Mouse (Mus musculus) neural tube, embryonic 14.5 days (tissue): ENCODE data around the gene Ptgs1. TPM values are rescaled to one million over a fixed set of nuclear protein-coding genes. Genes with fewer than 3 reads are reported as not detected.

Source experiments
- ATAC-seq: fragments of 200-750 bp; cut with Nextera tagmentation; 2 replicates; pipeline ENCODE4 v1.8.0; 2017; ENCODE audit warnings: low read depth, mild to moderate bottlenecking, moderate TSS enrichment, moderate library complexity
- H3K27ac ChIP-seq: fragments of 300-500 bp; sonication (generic); 2 replicates; pipeline ENCODE4 v1.5.1; 2014; ENCODE audit warnings: low read depth, mild to moderate bottlenecking, control low read depth, low read length, moderate library complexity, mixed read lengths
- H3K27me3 ChIP-seq: fragments of 300-500 bp; sonication (generic); 2 replicates; pipeline ENCODE4 v1.6.1; 2014; ENCODE audit warnings: low read length; ENCODE audit not compliant: control insufficient read depth, insufficient read depth
- H3K36me3 ChIP-seq: fragments of 300-500 bp; sonication (generic); 2 replicates; pipeline ENCODE4 v1.6.1; 2014; ENCODE audit warnings: low read length, mixed read lengths; ENCODE audit not compliant: control insufficient read depth, insufficient read depth
- H3K4me1 ChIP-seq: fragments of 300-500 bp; sonication (generic); 2 replicates; pipeline ENCODE4 v1.6.1; 2014; ENCODE audit warnings: low read length; ENCODE audit not compliant: control insufficient read depth, insufficient read depth
- H3K4me2 ChIP-seq: fragments of 300-500 bp; sonication (generic); 2 replicates; pipeline ENCODE4 v1.6.1; 2014; ENCODE audit warnings: mild to moderate bottlenecking, low read depth, low read length, control low read depth
- H3K4me3 ChIP-seq: fragments of 300-500 bp; sonication (generic); 2 replicates; pipeline ENCODE4 v1.5.1; 2014; ENCODE audit warnings: low read depth, low read length, control low read depth, mixed read lengths
- H3K9ac ChIP-seq: fragments of 300-500 bp; sonication (generic); replicated peaks from 2 replicates; pipeline ENCODE4 v1.6.1; 2014; ENCODE audit warnings: low read depth, mild to moderate bottlenecking, control low read depth, low read length, mixed read lengths
- H3K9me3 ChIP-seq: fragments of 300-500 bp; sonication (generic); 2 replicates; pipeline ENCODE4 v1.6.1; 2016; ENCODE audit warnings: low read length; ENCODE audit not compliant: control insufficient read depth
- WGBS: fragments of 180-500 bp; shearing (Covaris S2); extraction: QIAGEN DNeasy Blood & Tissue Kit; methylation state at CpG from one replicate; pipeline ENCODE4 v1.1.7; 2014; 5-methylcytosine and 5-hydroxymethylcytosine counted together
- polyA plus RNA-seq: library from polyadenylated mRNA; unstranded; fragments of >200 nt; fragmentation: Nextera tagmentation; extraction: Ambion mirVana; gene quantifications from 2 replicates; pipeline ENCODE4 v1.2.1, GENCODE M21; 2014

The Ptgs1 gene
- polyA plus RNA-seq, 1 experiment from 2014 or later: 2.7 TPM

GRCm38 (mm10) chr2:36236889-36237288 is 6.7 kb downstream of the Ptgs1 start:
- H3K9me3 ChIP-seq: no peaks in the 10 kb centered on the region
- no peak overlapping the region for H3K27ac ChIP-seq
- no peaks in the 10 kb centered on the region for H3K36me3 ChIP-seq
- 88% methylated on average over 5 of the region's 5 CpGs for WGBS
- no peaks in the 10 kb centered on the region for H3K4me1 ChIP-seq
- no peak overlapping the region for H3K4me3 ChIP-seq
- no peak overlapping the region for H3K9ac ChIP-seq
- no peak for ATAC-seq
- H3K4me2 ChIP-seq: no peak overlapping the region
- no peaks in the 10 kb centered on the region for H3K27me3 ChIP-seq

DNA sequence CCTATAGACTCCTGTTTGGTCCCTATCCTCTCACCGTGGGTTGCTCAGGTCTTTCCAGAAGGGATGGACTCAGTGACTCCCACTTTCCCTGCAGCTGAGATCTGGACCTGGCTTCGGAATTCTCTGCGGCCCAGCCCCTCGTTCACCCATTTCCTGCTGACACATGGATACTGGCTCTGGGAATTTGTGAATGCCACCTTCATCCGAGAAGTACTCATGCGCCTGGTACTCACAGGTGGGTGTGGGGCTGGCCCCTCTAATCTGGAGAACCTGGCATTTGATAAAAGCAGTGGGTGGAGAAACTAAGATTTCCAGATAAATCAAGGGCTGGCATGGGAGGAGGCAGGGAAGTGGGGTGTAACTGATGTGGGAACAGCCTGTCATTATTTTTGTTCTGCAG is 7.3 kb downstream of the Ptgs1 start:
- Histone ChIP-seq H3K4me1 (no peaks in the 10 kb centered on the region), H3K27ac (no peak overlapping the region), H3K4me2 (no peak overlapping the region), H3K9me3 (no peaks in the 10 kb centered on the region), H3K36me3 (no peaks in the 10 kb centered on the region), H3K4me3 (no peak overlapping the region), H3K9ac (no peak overlapping the region), H3K27me3 (no peaks in the 10 kb centered on the region)
- 89% methylated on average over 6 of the region's 6 CpGs for WGBS
- ATAC-seq: no peak

GRCm38 (mm10) chr2:36238467-36238866 is 8.2 kb downstream of the Ptgs1 start:
- no peak overlapping the region for H3K27ac ChIP-seq
- H3K9me3 ChIP-seq: no peaks in the 10 kb centered on the region
- no peaks in the 10 kb centered on the region for H3K27me3 ChIP-seq
- no peaks in the 10 kb centered on the region for H3K36me3 ChIP-seq
- no peak overlapping the region for H3K4me2 ChIP-seq
- 73% methylated on average over 3 of the region's 3 CpGs for WGBS
- ATAC-seq: no peak
- H3K4me1 ChIP-seq: no peaks in the 10 kb centered on the region
- no peak overlapping the region for H3K4me3 ChIP-seq
- no peak overlapping the region for H3K9ac ChIP-seq

GRCm38 (mm10) chr2:36238951-36239350 is 8.7 kb downstream of the Ptgs1 start:
- H3K9me3 ChIP-seq: no peaks in the 10 kb centered on the region
- no peaks in the 10 kb centered on the region for H3K4me1 ChIP-seq
- H3K4me3 ChIP-seq: no peak overlapping the region
- H3K4me2 ChIP-seq: no peak overlapping the region
- H3K9ac ChIP-seq: no peak overlapping the region
- no peak overlapping the region for H3K27ac ChIP-seq
- ATAC-seq: no peak
- no peaks in the 10 kb centered on the region for H3K27me3 ChIP-seq
- H3K36me3 ChIP-seq: no peaks in the 10 kb centered on the region
- WGBS: 87% methylated on average over 2 of the region's 2 CpGs

DNA sequence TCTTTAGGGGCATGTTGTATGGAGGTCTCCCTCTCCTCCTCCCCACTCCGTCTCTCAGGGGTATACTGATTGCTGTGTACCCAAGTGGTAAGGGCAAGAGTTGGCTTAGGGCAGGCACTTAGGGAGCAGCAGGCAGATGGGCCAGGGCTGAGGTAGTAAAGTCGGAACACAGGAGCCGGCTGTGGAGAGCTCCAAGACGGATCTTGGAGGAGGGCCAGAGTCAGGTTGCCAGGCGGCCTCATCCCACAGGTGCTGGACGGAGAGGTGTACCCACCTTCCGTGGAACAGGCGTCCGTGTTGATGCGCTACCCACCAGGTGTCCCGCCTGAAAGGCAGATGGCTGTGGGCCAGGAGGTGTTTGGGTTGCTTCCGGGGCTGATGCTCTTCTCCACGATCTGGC is 12.3 kb downstream of the Ptgs1 start:
- no peak overlapping the region for H3K9ac ChIP-seq
- 87% methylated on average over 13 of the region's 13 CpGs for whole genome bisulfite sequencing
- ATAC-seq: no peak
- no peaks in the 10 kb centered on the region for H3K9me3 ChIP-seq
- H3K4me3 ChIP-seq: no peak overlapping the region
- no peak overlapping the region for H3K27ac ChIP-seq
- H3K27me3 ChIP-seq: no peaks in the 10 kb centered on the region
- no peaks in the 10 kb centered on the region for H3K4me1 ChIP-seq
- H3K4me2 ChIP-seq: no peak overlapping the region
- H3K36me3 ChIP-seq: no peaks in the 10 kb centered on the region

- 89% methylated on average over 9 of the region's 9 CpGs for WGBS
- no peaks in the 10 kb centered on the region for H3K36me3 ChIP-seq
- H3K4me3 ChIP-seq: no peak overlapping the region
- H3K27ac ChIP-seq: no peak overlapping the region
- H3K4me1 ChIP-seq: no peaks in the 10 kb centered on the region
- no peak overlapping the region for H3K9ac ChIP-seq
- H3K9me3 ChIP-seq: no peaks in the 10 kb centered on the region
- no peak for ATAC-seq
- no peaks in the 10 kb centered on the region for H3K27me3 ChIP-seq
- no peak overlapping the region for H3K4me2 ChIP-seq
Measured at GRCm38 (mm10) chr2:36243296-36243891, 13.2 kb downstream of the Ptgs1 start.

DNA sequence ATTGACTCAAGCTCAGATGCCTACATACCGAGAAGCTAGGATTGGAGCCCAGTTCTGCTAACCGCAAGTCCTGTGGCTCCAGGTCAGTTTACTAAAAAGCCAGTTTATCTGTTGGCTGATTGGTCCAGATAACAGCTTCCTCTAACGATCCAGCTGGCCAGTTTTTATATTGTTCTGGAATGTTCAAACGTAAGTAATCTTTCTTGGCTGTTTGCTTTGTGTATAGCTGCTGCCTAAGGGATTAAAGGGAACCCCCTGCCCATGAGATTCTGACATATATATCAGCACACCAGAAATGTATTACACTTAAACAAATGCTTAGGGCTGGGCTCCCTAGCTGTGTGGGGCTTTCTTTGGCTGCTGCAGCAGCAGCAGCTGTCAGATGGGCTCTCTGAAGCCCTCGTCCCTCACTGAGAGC is 13.7 kb downstream of the Ptgs1 start:
- Histone ChIP-seq H3K9me3 (no peaks in the 10 kb centered on the region), H3K27ac (no peak overlapping the region), H3K9ac (no peak overlapping the region), H3K4me3 (no peak overlapping the region), H3K27me3 (no peaks in the 10 kb centered on the region), H3K4me2 (no peak overlapping the region), H3K36me3 (no peaks in the 10 kb centered on the region), H3K4me1 (no peaks in the 10 kb centered on the region)
- 72% methylated on average over 5 of the region's 5 CpGs for WGBS
- no peak for ATAC-seq

- Histone ChIP-seq H3K9ac (no peak overlapping the region), H3K27ac (no peak overlapping the region), H3K36me3 (no peaks in the 10 kb centered on the region), H3K27me3 (no peaks in the 10 kb centered on the region), H3K9me3 (no peaks in the 10 kb centered on the region), H3K4me1 (no peaks in the 10 kb centered on the region), H3K4me3 (no peak overlapping the region), H3K4me2 (no peak overlapping the region)
- 92% methylated on average over 3 of the region's 3 CpGs for WGBS
- no peak for ATAC-seq
Measured at GRCm38 (mm10) chr2:36244705-36245104, 14.5 kb downstream of the Ptgs1 start.

- no peaks in the 10 kb centered on the region for H3K9me3 ChIP-seq
- H3K27ac ChIP-seq: no peak overlapping the region
- no peaks in the 10 kb centered on the region for H3K36me3 ChIP-seq
- WGBS: 80% methylated on average over 3 of the region's 3 CpGs
- H3K9ac ChIP-seq: no peak overlapping the region
- H3K27me3 ChIP-seq: no peaks in the 10 kb centered on the region
- no peak overlapping the region for H3K4me3 ChIP-seq
- no peak for ATAC-seq
- no peaks in the 10 kb centered on the region for H3K4me1 ChIP-seq
- no peak overlapping the region for H3K4me2 ChIP-seq
Measured at GRCm38 (mm10) chr2:36247964-36248363, 17.7 kb downstream of the Ptgs1 start.
